Mouse (Mus musculus): ENCODE data around the gene Cldn19. TPM values are rescaled to one million over a fixed set of nuclear protein-coding genes. Genes with fewer than 3 reads are reported as not detected.

Cldn19 gene
- total and polyA plus RNA-seq, 2 experiments = not detected

GRCm38 (mm10) chr4:119254012-119254618 is 1.1 kb upstream of the Cldn19 start:
- DNase-seq (ENCODE audit: extremely low read depth, low read depth, low spot score) = no peak

DNA sequence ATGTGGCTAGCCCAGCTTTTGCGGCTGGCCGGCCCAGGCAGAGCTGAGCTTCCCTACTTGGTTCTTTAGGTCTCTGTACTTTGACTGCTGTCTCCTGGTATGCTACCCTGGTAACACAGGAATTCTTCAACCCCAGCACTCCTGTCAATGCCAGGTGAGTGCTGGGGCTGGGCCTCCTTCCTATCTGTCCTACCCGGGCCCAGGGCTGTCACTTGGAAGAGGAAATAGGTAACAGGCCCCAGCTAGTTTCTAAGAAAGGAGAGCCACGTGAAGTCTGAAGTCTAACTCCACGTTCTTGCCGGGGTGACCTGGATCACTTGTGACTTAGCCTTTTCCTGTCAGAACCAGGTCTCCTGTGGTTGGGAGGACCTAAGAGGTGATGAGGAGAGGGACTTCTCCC is 1.9 kb downstream of the Cldn19 start:
- Histone ChIP-seq H3K27me3 (ENCODE audit: control insufficient read depth, insufficient read depth, low read length) (no peaks in the 10 kb centered on the region), H3K9ac (ENCODE audit: low read depth, low read length) (no peak overlapping the region), H3K4me3 (ENCODE audit: insufficient read depth, low read depth, low read length) (no peak overlapping the region), H3K79me2 (ENCODE audit: control insufficient read depth, insufficient read depth, low read length) (no peaks in the 10 kb centered on the region), H3K27ac (replicated peaks; ENCODE audit: insufficient read depth, low read depth, low read length) (no peak overlapping the region), H3K4me1 (ENCODE audit: control insufficient read depth, insufficient read depth, low read length) (peaks cover 3% of the 10 kb centered on the region; the same call in 1 of the 2 replicates), H3K36me3 (ENCODE audit: control insufficient read depth, insufficient read depth, low read length) (no peaks in the 10 kb centered on the region)
- no peak for DNase-seq (ENCODE audit: extremely low read depth, low read depth, low spot score)
- WGBS = 89% methylated on average over 6 of the region's 6 CpGs
- TF ChIP-seq CTCF (IDR thresholded peaks at IDR 0.05; ENCODE audit: low read depth, low read length) = no peak
- no peak for TF ChIP-seq POLR2A (IDR thresholded peaks at IDR 0.05; ENCODE audit: extremely low read depth, insufficient read depth, low read length)

More at GRCm38 (mm10) chr4:119254012-119254618, 1.1 kb upstream of the Cldn19 start:
- no peaks in the 10 kb centered on the region for H3K79me2 ChIP-seq (ENCODE audit: control insufficient read depth, insufficient read depth, low read length)
- no peak for TF ChIP-seq POLR2A (IDR thresholded peaks at IDR 0.05; ENCODE audit: extremely low read depth, insufficient read depth, low read length)
- TF ChIP-seq CTCF (IDR thresholded peaks at IDR 0.05; ENCODE audit: low read depth, low read length) = no peak
- no peak overlapping the region for H3K4me3 ChIP-seq (ENCODE audit: insufficient read depth, low read depth, low read length)
- no peaks in the 10 kb centered on the region for H3K36me3 ChIP-seq (ENCODE audit: control insufficient read depth, insufficient read depth, low read length)
- WGBS = 86% methylated on average over 9 of the region's 9 CpGs
- H3K9ac ChIP-seq (ENCODE audit: low read depth, low read length) = no peak overlapping the region
- H3K4me1 ChIP-seq (ENCODE audit: control insufficient read depth, insufficient read depth, low read length) = peaks cover 2% of the 10 kb centered on the region; the same call in 1 of the 2 replicates
- H3K27me3 ChIP-seq (ENCODE audit: control insufficient read depth, insufficient read depth, low read length) = no peaks in the 10 kb centered on the region
- no peak overlapping the region for H3K27ac ChIP-seq (replicated peaks; ENCODE audit: insufficient read depth, low read depth, low read length)

GRCm38 (mm10) chr4:119259344-119260254 is 4.4 kb downstream of the Cldn19 start:
- 42% methylated on average over 15 of the region's 15 CpGs for WGBS
- no peaks in the 10 kb centered on the region for H3K27me3 ChIP-seq (ENCODE audit: control insufficient read depth, insufficient read depth, low read length)
- TF ChIP-seq CTCF (IDR thresholded peaks at IDR 0.05; ENCODE audit: low read depth, low read length) = no peak
- TF ChIP-seq POLR2A (IDR thresholded peaks at IDR 0.05; ENCODE audit: extremely low read depth, insufficient read depth, low read length) = no peak
- no peaks in the 10 kb centered on the region for H3K36me3 ChIP-seq (ENCODE audit: control insufficient read depth, insufficient read depth, low read length)
- DNase-seq (ENCODE audit: extremely low read depth, low read depth, low spot score) = peak; percentile 80
- peaks cover 3% of the 10 kb centered on the region; the same call in 1 of the 2 replicates for H3K4me1 ChIP-seq (ENCODE audit: control insufficient read depth, insufficient read depth, low read length)
- no peak overlapping the region for H3K27ac ChIP-seq (replicated peaks; ENCODE audit: insufficient read depth, low read depth, low read length)
- H3K4me3 ChIP-seq (ENCODE audit: insufficient read depth, low read depth, low read length) = no peak overlapping the region
- no peak overlapping the region for H3K9ac ChIP-seq (ENCODE audit: low read depth, low read length)
- H3K79me2 ChIP-seq (ENCODE audit: control insufficient read depth, insufficient read depth, low read length) = no peaks in the 10 kb centered on the region

DNA sequence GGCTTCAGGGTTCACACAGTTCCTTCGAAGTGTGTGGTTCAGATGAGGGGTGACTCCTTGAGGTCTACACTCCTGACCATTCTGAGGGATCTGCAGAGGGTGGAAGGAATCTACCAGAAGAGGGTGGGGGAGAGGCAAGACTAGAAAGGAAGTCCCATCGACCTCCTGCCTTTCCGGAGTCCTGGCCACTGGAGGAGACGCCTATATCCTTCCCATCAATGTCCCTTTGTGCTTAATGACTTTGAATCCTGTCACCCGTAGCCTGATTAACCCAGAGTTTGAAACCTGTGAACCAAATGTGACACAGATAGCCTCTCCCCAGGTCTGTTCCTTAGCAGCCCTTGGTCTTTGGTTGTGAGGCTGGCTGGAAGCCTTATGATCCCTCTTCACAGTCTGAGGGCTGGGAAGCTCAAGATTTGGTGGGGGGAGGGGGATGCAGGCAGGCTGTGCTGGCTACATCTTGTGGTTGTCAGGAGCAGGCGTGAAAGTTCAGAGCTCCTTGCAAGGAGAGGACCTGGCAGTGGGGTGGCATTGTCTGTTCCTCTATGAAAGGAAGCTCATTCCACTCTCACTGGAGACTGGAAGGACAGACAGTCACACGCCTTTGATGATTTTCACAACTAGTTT is 6.0 kb downstream of the Cldn19 start:
- peaks cover 3% of the 10 kb centered on the region; the same call in 1 of the 2 replicates for H3K4me1 ChIP-seq (ENCODE audit: control insufficient read depth, insufficient read depth, low read length)
- no peak overlapping the region for H3K27ac ChIP-seq (replicated peaks; ENCODE audit: insufficient read depth, low read depth, low read length)
- TF ChIP-seq POLR2A (IDR thresholded peaks at IDR 0.05; ENCODE audit: extremely low read depth, insufficient read depth, low read length) (no peak), CTCF (IDR thresholded peaks at IDR 0.05; ENCODE audit: low read depth, low read length) (no peak)

GRCm38 (mm10) chr4:119262483-119262882 is 7.3 kb downstream of the Cldn19 start:
- H3K9ac ChIP-seq (ENCODE audit: low read depth, low read length) = no peak overlapping the region
- no peaks in the 10 kb centered on the region for H3K79me2 ChIP-seq (ENCODE audit: control insufficient read depth, insufficient read depth, low read length)
- H3K36me3 ChIP-seq (ENCODE audit: control insufficient read depth, insufficient read depth, low read length) = no peaks in the 10 kb centered on the region
- DNase-seq (ENCODE audit: extremely low read depth, low read depth, low spot score) = no peak
- H3K27ac ChIP-seq (replicated peaks; ENCODE audit: insufficient read depth, low read depth, low read length) = no peak overlapping the region
- no peak for TF ChIP-seq POLR2A (IDR thresholded peaks at IDR 0.05; ENCODE audit: extremely low read depth, insufficient read depth, low read length)
- TF ChIP-seq CTCF (IDR thresholded peaks at IDR 0.05; ENCODE audit: low read depth, low read length) = no peak
- H3K4me3 ChIP-seq (ENCODE audit: insufficient read depth, low read depth, low read length) = no peak overlapping the region
- no peaks in the 10 kb centered on the region for H3K27me3 ChIP-seq (ENCODE audit: control insufficient read depth, insufficient read depth, low read length)
- 91% methylated on average over 5 of the region's 5 CpGs for WGBS
- H3K4me1 ChIP-seq (ENCODE audit: control insufficient read depth, insufficient read depth, low read length) = peaks cover 3% of the 10 kb centered on the region; the same call in 1 of the 2 replicates

More for the DNA sequence above, 6.0 kb downstream of the Cldn19 start:
- 77% methylated on average over 7 of the region's 7 CpGs for WGBS
- DNase-seq (ENCODE audit: extremely low read depth, low read depth, low spot score) = no peak
- Histone ChIP-seq H3K27me3 (ENCODE audit: control insufficient read depth, insufficient read depth, low read length) (no peaks in the 10 kb centered on the region), H3K36me3 (ENCODE audit: control insufficient read depth, insufficient read depth, low read length) (no peaks in the 10 kb centered on the region), H3K4me3 (ENCODE audit: insufficient read depth, low read depth, low read length) (no peak overlapping the region), H3K79me2 (ENCODE audit: control insufficient read depth, insufficient read depth, low read length) (no peaks in the 10 kb centered on the region), H3K9ac (ENCODE audit: low read depth, low read length) (no peak overlapping the region)
